ENCODE assay signal across 27 mouse cellular contexts in genomic region chr5:64618126-64618525, GRCm38 (mm10).
A peak's percentile ranks its signal among the peaks of the same experiment; 100 is the strongest.
DNase-seq lines count a peak whose midpoint lies in the region; ATAC-seq lines count a peak whose summit lies in the region.
"Had no signal": no experiment of that assay in that cellular context is flagged by ENCODE, and none has a peak within 500 bp of the region (broad histone marks: within the 10 kb centered on the region; RNA-seq: fewer than 3 reads in every experiment).

No protein-coding gene starts in this region.

- WGBS in kidney, embryonic 15.5 days = 52% methylated on average over 5 of the region's 5 CpGs

- H3K9me3 ChIP-seq in kidney, embryonic 15.5 days (replicated peaks) = no peaks in the 10 kb centered on the region
- H3K9me3 ChIP-seq: embryonic facial prominence, embryonic 12.5 days; embryonic facial prominence, embryonic 15.5 days; heart, embryonic 12.5 days; heart, embryonic 15.5 days had no signal

- DNase-seq in adrenal gland, adult (ENCODE audit: inconsistent age in 2 of 2, low spot score in 1 of 2) = peak; percentile 29 to 63
- no peak for DNase-seq in adrenal gland, adult 8-10 months
- peak; percentile 39 to 46 for DNase-seq in heart, adult 18-20 months
- no peak for DNase-seq in heart, postnatal 36 days
- no peak for DNase-seq in kidney, adult 11 months
- DNase-seq: adrenal gland, postnatal 10 days; cerebellum, adult 11 months; cerebellum, adult 2 months; cerebellum, adult 9-11 months; cerebellum, postnatal 25 days; forebrain, postnatal 0 days; gastrocnemius, adult 2 months; gastrocnemius, postnatal 14 days; heart, adult 2 months; heart, postnatal 14 days; kidney, adult 2 months had no signal

- ATAC-seq in kidney, embryonic 15.5 days (replicated peaks; ENCODE audit: low FRiP score) = no peak
- ATAC-seq: activated CD4-positive, CD25-positive, alpha-beta regulatory T cell, adult 4 months; forebrain, embryonic 14.5 days; forebrain, postnatal 0 days; hindbrain, postnatal 0 days; inflammation-experienced regulatory T-cells, adult 6 months; intestine, embryonic 16.5 days had no signal

- no peak overlapping the region for H3K4me2 ChIP-seq in kidney, embryonic 15.5 days
- H3K4me2 ChIP-seq: embryonic facial prominence, embryonic 12.5 days; embryonic facial prominence, embryonic 15.5 days; heart, embryonic 12.5 days; heart, embryonic 15.5 days; hindbrain, embryonic 14.5 days had no signal

- H3K36me3 ChIP-seq in kidney, embryonic 15.5 days = no peaks in the 10 kb centered on the region
- H3K36me3 ChIP-seq: embryonic facial prominence, embryonic 12.5 days; embryonic facial prominence, embryonic 15.5 days; heart, embryonic 12.5 days; heart, embryonic 15.5 days had no signal

- H3K9ac ChIP-seq in kidney, embryonic 15.5 days = no peak overlapping the region
- H3K9ac ChIP-seq: embryonic facial prominence, embryonic 12.5 days; embryonic facial prominence, embryonic 15.5 days; forebrain, postnatal 0 days; heart, embryonic 12.5 days; heart, embryonic 15.5 days; hindbrain, embryonic 14.5 days had no signal

- peaks cover 28% of the 10 kb centered on the region for H3K4me1 ChIP-seq in kidney, embryonic 15.5 days
- H3K4me1 ChIP-seq: embryonic facial prominence, embryonic 12.5 days; embryonic facial prominence, embryonic 15.5 days; heart, embryonic 12.5 days; heart, embryonic 15.5 days had no signal

- 0 out of 2 replicates have a peak overlapping the region, but pooled peaks have one; percentile 72 for H3K27ac ChIP-seq in kidney, embryonic 15.5 days
- H3K27ac ChIP-seq: embryonic facial prominence, embryonic 12.5 days; embryonic facial prominence, embryonic 15.5 days; gastrocnemius, adult 2 months; heart, adult 2 months; heart, embryonic 15.5 days; hindbrain, embryonic 14.5 days; hindbrain, postnatal 0 days had no signal

- intact Hi-C loops in heart, postnatal 36 days (cut with DNase I) = no loop called here

- no peak overlapping the region for H3K4me3 ChIP-seq in kidney, embryonic 15.5 days (replicated peaks)
- H3K4me3 ChIP-seq: embryonic facial prominence, embryonic 12.5 days; embryonic facial prominence, embryonic 15.5 days; gastrocnemius, adult 2 months; heart, adult 2 months; heart, embryonic 12.5 days; heart, embryonic 15.5 days had no signal

- H3K27me3 ChIP-seq in kidney, embryonic 15.5 days = no peaks in the 10 kb centered on the region
- H3K27me3 ChIP-seq: embryonic facial prominence, embryonic 12.5 days; embryonic facial prominence, embryonic 15.5 days; heart, embryonic 12.5 days; heart, embryonic 15.5 days had no signal

Comparison
In these comparisons a context has a peak if more than half of its experiments do, and no peak if none do; other contexts are left out.
1. DNase-seq: peak in adrenal gland, adult (2 of 2) and heart, adult 18-20 months (2 of 2); none in adrenal gland, adult 8-10 months (single experiment), heart, postnatal 36 days (0 of 2) and kidney, adult 11 months (single experiment).